Mouse (Mus musculus) thymus, adult 2 months (tissue): ENCODE results near the gene Tldc1. TPM values are rescaled to one million over a fixed set of nuclear protein-coding genes. Genes with fewer than 3 reads are reported as not detected.

Experiments
- DNase-seq: peaks from one replicate; pipeline ENCODE4 v3.0.0; 2021
- H3K27ac ChIP-seq: fragments of 200-500 bp; 2 replicates; pipeline ENCODE4 v1.5.1; 2012; ENCODE audit warnings: low read length, control low read depth; ENCODE audit not compliant: control insufficient read depth, insufficient read depth
- H3K27me3 ChIP-seq: fragments of 200-500 bp; 2 replicates; pipeline ENCODE4 v1.6.1; 2012; ENCODE audit warnings: mild to moderate bottlenecking, low read length, moderate library complexity, mixed read lengths; ENCODE audit not compliant: control insufficient read depth, insufficient read depth
- H3K36me3 ChIP-seq: fragments of 200-500 bp; 2 replicates; pipeline ENCODE4 v1.6.1; 2012; ENCODE audit warnings: mild to moderate bottlenecking, low read length, moderate library complexity; ENCODE audit not compliant: control insufficient read depth, insufficient read depth
- H3K4me1 ChIP-seq: fragments of 200-500 bp; replicated peaks from 2 replicates; pipeline ENCODE4 v1.6.1; 2012; ENCODE audit warnings: low read length; ENCODE audit not compliant: control insufficient read depth, insufficient read depth
- H3K4me3 ChIP-seq: fragments of 200-500 bp; 2 replicates; pipeline ENCODE4 v1.5.1; 2012; ENCODE audit warnings: mild to moderate bottlenecking, low read length, control low read depth, moderate library complexity; ENCODE audit not compliant: control insufficient read depth, insufficient read depth
- CTCF ChIP-seq: fragments of 200-500 bp; IDR thresholded peaks from 2 replicates; pipeline ENCODE4 v1.5.1; 2012; ENCODE audit warnings: mild to moderate bottlenecking, control low read depth, low read length, moderate library complexity, borderline replicate concordance; ENCODE audit not compliant: control insufficient read depth, poor library complexity, insufficient read depth; ENCODE audit errors: extremely low read depth
- POLR2A ChIP-seq: fragments of 200-500 bp; IDR thresholded peaks from 2 replicates; pipeline ENCODE4 v1.6.1; 2012; ENCODE audit warnings: mild to moderate bottlenecking, low read length, control low read depth, moderate library complexity; ENCODE audit not compliant: control insufficient read depth, poor library complexity, insufficient read depth; ENCODE audit errors: extremely low read depth
- WGBS: fragments of 180-500 bp; shearing (Covaris S2); methylation state at CpG from one replicate; pipeline ENCODE4 v1.1.7; 2018; 5-methylcytosine and 5-hydroxymethylcytosine counted together
- polyA plus RNA-seq: library from polyadenylated mRNA; depleted of rRNA; stranded (reverse); fragments of >200 nt; gene quantifications from 2 replicates; pipeline ENCODE4 v1.2.3, GENCODE M21; 2012

Gene Tldc1
- polyA plus RNA-seq, 1 experiment = 13.9 TPM

DNA sequence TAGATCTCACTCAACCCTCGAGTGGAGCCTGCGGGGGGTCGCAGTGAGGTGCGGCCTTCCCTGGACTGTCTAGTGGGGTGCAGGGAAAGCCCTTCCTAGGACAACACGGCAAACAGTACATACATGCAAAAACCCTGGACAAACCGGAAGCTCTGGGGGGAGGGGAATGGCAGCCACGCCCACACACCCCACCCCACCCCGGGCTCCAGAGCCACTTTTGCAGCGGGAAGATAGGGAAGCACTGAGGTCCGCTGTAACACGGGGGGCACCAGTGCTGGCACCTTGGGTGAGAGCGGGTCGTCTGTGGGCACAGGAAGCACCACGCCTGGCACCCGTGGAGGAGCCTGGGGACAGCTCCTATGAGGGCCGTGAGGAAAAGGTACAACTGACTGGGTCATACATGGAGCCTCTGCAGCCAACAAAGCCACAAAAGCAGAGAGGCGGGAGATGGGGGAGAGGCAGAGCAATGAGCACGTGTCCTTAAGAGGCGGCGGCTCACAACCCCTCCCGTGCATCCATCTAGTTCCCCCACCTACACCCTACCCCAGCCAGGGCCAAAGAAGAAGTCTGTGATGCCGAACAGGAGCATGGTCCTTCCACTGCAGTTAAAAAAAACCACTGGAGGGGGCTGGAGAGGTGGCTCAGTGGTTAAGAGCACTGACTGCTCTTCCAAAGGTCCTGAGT, 12.3 kb downstream of the Tldc1 start:
- Histone ChIP-seq H3K4me1 (no peaks in the 10 kb centered on the region), H3K27me3 (no peaks in the 10 kb centered on the region), H3K36me3 (no peaks in the 10 kb centered on the region; the same call in 1 of the 2 replicates), H3K4me3 (no peak overlapping the region), H3K27ac (no peak overlapping the region)
- no peak for DNase-seq
- TF ChIP-seq POLR2A (no peak), CTCF (no peak)
- 90% methylated on average over 22 of the region's 22 CpGs for WGBS

DNA sequence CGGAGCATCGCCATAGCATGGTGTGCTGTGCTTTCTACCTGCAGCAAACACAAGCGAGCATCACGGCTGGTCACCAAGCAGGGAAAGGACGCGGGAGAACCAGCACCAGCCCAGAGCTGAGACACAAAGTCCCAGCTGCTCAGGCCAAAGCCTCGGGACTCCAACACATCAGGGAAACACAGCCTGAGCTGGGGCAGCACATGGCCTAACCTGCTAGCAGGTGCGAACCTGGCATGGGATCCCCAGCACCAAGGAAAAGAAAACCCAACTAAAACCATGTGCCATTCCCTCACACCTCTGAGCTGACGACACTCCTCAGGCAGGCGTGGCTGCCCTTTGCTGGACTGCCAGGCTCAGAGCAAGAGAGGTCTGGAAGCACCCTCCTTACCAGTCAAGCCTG, 12.9 kb downstream of the Tldc1 start:
- 97% methylated on average over 10 of the region's 10 CpGs for WGBS
- TF ChIP-seq CTCF (no peak), POLR2A (no peak)
- H3K4me1 ChIP-seq = no peaks in the 10 kb centered on the region
- H3K36me3 ChIP-seq = no peaks in the 10 kb centered on the region; the same call in 1 of the 2 replicates
- H3K4me3 ChIP-seq = no peak overlapping the region
- DNase-seq = no peak
- H3K27ac ChIP-seq = no peak overlapping the region
- no peaks in the 10 kb centered on the region for H3K27me3 ChIP-seq

DNA sequence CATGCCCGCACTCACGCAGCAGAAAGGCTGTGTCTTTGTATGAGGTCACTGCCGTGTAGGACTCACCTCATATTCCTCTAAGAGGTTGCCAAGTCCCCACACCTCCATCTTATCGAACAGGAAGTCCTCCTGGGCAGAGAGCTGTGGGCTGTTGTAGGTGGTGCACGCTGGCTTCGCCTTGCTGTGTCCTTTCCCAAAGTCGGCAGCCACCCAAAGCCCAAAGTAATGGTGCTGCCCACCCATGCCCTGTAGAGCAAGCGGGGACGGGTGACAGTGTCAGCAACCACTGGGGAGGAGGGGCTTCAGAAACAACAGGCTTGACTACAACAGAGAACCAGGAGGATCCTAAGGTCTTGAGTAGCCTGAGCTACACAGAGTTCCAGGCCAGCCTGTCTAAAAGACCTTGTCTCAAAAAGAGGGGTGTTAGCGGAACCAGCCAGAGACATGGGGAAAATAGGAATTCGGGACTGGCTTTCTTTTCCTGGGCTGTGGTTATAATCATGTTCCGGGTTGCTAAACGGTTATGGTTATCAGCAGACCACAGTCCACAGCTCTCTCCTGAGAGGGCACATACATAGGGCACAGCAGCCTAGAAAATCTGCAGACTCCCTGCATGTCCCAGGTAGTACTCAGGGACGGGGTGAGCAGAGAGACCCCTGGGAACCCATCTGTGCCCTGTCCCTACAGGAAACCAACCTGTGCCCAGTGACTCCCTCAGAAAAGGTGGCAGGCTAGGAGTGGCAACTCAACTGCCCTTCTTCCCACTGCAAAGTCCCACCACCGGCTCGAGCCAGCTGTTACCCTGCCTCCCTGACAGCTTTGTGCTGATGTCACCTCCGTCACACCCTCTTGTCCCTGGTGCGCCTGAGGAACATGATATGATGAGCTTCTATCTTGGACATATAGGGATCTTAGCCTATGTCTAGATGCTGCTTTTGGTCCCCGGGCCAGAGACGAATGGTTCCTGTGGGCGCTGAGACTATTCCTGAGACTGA, 15.7 kb downstream of the Tldc1 start:
- no peak for DNase-seq
- Histone ChIP-seq H3K4me3 (no peak overlapping the region), H3K27ac (no peak overlapping the region), H3K36me3 (no peaks in the 10 kb centered on the region; the same call in 1 of the 2 replicates), H3K4me1 (no peaks in the 10 kb centered on the region), H3K27me3 (no peaks in the 10 kb centered on the region)
- 93% methylated on average over 21 of the region's 21 CpGs for WGBS
- TF ChIP-seq CTCF (no peak), POLR2A (no peak)

DNA sequence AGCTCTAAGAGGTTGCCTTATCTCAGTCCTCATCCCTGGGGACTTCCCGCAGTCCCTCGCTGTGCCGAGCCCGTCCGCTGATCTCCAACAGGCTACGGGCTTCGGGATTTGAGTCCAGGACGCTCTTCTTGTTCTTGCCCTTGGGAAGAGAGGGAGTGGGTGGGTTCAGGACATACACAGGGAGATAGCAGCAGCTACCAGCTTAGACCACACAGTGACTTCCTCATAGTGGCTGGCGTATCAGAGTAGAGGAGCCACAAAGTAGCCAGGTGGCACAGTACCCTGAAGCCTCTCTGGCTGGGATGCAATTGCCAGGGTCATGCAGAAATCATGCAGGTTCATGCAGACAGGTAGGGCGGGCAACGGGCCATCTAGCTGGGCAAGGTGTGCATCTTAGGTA, 16.5 kb downstream of the Tldc1 start:
- TF ChIP-seq POLR2A = no peak
- no peak for TF ChIP-seq CTCF
- 96% methylated on average over 11 of the region's 11 CpGs for WGBS
- H3K4me1 ChIP-seq = no peaks in the 10 kb centered on the region
- H3K4me3 ChIP-seq = no peak overlapping the region
- DNase-seq = no peak
- H3K27ac ChIP-seq = no peak overlapping the region
- H3K27me3 ChIP-seq = no peaks in the 10 kb centered on the region
- no peaks in the 10 kb centered on the region for H3K36me3 ChIP-seq

DNA sequence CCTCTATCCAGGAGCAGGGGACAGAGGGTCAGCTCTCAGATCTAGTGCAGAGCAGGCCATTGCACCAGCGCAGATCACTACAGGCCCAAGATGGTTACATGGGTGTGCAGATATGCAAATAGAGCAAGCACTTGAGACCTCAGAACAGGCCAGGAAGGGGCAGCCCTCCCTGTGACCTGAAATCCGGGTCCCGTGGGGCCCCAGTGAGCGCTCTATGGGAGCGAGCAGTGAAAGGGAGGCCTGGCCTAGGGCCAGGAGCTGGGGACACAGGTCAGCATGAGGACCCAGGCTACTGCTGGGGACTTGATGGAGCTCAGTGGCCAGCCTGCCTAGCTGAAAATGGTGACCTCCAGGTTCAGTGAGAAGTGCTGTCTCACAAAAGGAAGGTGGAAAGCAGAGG, 21.7 kb downstream of the Tldc1 start:
- H3K4me3 ChIP-seq = no peak overlapping the region
- WGBS = 68% methylated on average over 5 of the region's 5 CpGs
- H3K27ac ChIP-seq = no peak overlapping the region
- TF ChIP-seq POLR2A (no peak), CTCF (no peak)
- DNase-seq = no peak
- H3K27me3 ChIP-seq = no peaks in the 10 kb centered on the region
- peaks cover 9% of the 10 kb centered on the region; the same call in 1 of the 2 replicates for H3K4me1 ChIP-seq
- H3K36me3 ChIP-seq = no peaks in the 10 kb centered on the region

DNA sequence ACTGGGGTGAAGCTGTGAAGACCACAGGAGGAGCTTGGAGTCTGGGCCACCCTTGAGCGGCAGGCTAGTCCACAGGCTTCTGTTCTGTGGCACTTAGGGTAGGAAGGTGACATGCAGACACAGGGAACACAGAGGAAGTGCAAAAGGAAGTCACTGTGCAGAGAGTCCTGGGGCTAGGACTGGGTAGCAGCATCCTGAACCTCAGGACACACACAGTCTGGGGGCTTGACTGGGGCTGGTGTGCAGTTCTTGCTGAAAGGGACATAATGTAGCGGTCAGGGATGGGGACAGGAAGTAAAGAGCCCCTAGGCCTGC, 22.1 kb downstream of the Tldc1 start:
- peaks cover 9% of the 10 kb centered on the region; the same call in 1 of the 2 replicates for H3K4me1 ChIP-seq
- no peaks in the 10 kb centered on the region for H3K36me3 ChIP-seq
- H3K4me3 ChIP-seq = peak overlapping the region; percentile 47
- no peak for DNase-seq
- TF ChIP-seq POLR2A = no peak
- no peak for TF ChIP-seq CTCF
- H3K27ac ChIP-seq = no peak overlapping the region
- WGBS = 50% methylated on average over 2 of the region's 2 CpGs
- no peaks in the 10 kb centered on the region for H3K27me3 ChIP-seq
